Mouse (Mus musculus) testis, postnatal 10 days (tissue): ENCODE results near the gene Soat1.
"Not testable (repeated sequence)": the region's sequence is repeated elsewhere in the genome, so short reads cannot be mapped to it uniquely, and the experiment has no call there.

Experiments used
- DNase-seq: peaks from one replicate; pipeline ENCODE4 v3.0.0; 2021; ENCODE audit warnings: low spot score

The Soat1 gene

DNA sequence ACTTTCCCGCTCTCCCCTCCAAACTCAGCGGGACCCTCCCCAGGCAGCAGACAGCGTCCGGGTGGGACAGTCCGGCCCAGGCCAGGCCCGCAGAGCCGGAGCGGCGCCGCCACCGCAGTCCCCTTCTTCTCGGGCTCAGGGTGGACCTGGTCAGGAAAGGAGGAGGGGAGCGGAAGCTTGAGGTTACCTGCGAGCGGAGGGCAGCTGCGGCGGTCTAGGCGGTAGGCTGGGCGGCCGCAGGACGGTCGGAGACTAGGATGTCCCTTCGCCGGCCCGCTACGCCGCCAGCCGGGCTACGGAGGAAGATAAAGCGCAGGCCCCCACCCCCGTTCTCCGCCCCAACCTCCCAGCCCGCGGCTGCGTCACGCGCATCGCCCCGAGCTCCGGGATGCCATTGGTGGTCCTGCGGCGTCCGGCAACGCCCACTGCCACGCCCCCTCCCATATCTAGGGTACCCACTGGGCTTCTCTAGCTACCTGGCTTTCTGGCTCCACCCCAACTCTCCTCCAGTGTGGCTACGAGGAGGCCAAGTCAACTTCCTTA, at the start of gene Soat1:
Gene Soat1 (minus strand): TSS at position 371 of the 543 bp plus-strand sequence.
- DNase-seq: peak; percentile 93

DNA sequence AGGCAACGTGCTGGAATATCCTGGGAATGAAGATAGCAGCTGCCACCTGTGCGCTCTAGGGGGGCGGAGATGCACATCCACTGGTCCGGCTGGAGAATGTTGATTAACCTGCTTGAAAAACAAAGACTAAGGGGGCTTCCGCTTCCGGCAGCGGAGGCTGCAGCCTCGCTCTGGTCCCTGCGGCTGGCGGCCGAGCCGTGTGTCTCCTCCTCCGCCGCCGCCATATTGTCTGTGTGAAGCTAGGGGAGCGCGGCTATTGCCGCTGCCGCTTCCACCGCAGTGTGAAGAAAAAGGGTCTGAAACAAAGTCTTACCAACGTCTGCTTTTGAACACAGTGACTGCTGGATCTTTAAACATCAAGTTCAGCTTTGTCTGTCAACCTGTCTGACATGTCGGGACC, 49.7 kb upstream of the Soat1 start, which contains the start of gene Gm10031:
Gene Gm10031 (plus strand): TSS at position 171 of the 400 bp plus-strand sequence.
- not testable (repeated sequence) for DNase-seq

DNA sequence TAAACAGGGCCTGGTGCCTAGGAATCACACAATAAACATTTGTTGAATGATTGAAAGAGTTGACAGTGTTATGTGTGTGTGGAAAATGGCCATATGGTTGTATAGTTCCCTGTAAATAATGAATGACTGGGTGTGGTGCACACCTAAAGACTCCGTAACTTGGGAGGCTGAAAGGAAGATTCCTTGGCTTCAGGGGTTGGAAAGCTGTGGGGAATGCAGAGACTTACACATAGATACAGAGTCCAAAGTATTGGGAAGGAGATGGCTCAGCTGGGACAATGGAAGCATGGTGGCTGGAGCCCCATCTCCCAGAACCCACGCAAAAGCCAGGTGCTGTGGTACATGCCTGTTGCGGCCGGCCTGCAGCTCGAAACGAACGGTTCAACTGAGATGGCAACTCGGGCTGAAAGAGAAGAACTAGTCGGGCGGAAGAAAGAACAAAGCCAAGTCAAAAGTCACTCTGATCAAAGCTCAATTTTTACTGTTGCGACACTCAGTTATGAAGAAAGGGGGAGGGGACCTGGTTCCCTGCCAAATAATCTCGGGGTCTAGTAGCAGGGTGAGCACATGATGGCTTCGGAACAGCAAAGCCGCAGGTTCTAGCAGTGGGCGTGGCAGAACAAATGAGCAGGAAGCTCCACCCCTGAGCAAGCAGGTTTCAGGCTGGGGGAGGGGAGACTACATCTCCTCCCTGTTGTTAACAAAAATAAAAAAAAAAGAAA, 47.8 kb upstream of the Soat1 start:
- DNase-seq: no peak

DNA sequence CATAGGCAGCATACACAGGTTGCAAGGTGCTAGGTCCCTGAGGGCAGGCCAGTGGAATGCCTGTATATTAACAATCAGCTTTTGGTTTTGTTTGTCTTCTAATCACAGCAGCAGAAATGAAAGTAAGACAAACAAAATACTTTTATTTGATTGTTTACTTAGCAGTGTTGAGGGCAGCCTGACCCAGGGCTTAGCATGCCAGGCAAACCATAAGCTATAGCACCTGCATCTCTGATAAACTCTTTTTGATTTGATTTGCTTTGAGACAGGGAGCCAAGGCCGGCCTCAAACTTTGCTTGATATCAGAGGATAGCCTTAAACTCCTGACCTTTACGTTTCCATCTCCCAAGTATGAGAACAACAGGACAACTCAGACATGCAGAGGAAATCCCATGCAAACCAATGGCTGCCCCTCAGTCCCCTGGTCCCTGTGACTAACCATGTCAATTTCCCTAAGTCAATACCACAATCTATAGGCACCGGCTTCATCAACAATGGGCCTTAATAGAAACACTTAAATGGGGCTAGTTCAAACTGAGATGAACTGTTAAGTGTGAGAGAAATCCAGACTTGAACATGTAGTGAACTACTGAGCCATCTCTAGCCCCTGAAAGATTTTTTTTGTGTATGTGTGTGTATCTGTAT, 46.1 kb upstream of the Soat1 start:
- no peak for DNase-seq

- DNase-seq: no peak
These were observed 33.6 kb upstream of the Soat1 start for GRCm38 (mm10) chr1:156507753-156508152.

GRCm38 (mm10) chr1:156505901-156506300, 31.8 kb upstream of the Soat1 start:
- DNase-seq: no peak

GRCm38 (mm10) chr1:156504945-156505523, 30.9 kb upstream of the Soat1 start:
- DNase-seq: no peak

DNA sequence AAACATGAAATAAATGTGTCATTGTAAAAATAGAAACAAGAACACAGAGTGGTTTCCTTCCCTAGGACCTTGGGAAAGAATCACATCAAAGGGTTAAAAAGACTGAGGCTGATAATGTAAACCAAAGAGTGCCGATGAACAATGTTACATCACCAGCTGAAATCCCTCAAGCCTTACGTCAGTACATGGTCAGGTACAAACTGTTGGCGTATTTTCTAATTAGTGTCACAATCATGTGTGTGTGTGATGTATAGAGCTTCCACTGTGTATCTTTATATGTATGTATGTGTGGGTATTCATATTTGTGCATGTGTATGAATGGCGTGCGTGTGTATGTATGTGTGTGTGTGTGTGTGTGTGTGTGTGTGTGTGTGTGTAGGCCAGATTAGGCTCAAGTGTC, 22.8 kb upstream of the Soat1 start:
- DNase-seq: no peak

DNA sequence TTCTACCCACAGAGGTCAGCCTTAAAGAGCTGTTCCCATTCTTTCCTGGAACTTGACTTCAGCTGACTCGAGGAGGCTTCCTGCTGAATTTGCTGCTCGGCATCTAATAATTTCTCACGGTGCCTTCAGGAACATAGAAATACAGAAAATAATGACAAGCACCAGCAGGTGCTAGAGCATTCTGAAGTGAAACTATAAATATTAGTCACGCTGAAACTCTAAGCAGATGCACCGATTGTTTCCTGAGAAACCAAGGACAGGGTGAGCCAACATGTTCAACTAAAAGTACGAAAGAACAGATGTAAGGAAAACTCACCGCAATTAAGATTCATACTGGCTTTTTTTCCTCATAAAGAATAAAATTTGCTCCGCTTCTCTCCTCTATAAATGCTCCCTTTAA, 20.9 kb upstream of the Soat1 start:
- no peak for DNase-seq

- no peak for DNase-seq
These were observed 17.2 kb upstream of the Soat1 start for GRCm38 (mm10) chr1:156491226-156491796.

DNA sequence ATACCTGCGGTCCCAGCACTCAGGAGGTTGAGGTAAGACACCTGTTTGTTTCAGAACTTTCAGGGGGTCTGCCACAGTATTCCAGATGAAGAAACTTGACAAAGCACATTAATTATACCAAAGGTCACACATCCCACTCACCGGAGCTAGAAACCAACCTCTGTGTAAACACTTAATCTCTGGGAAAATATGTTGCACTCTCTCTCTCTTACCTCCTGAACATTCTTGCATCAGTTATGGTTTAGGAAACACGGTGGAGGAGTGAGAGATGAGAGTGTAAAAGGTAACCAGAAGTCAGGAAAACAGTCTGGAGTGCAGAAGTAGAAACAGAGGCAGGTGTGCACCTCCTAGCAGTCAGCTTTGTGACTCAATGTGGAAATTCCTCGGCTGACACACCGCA, 13.9 kb upstream of the Soat1 start:
- no peak for DNase-seq

DNA sequence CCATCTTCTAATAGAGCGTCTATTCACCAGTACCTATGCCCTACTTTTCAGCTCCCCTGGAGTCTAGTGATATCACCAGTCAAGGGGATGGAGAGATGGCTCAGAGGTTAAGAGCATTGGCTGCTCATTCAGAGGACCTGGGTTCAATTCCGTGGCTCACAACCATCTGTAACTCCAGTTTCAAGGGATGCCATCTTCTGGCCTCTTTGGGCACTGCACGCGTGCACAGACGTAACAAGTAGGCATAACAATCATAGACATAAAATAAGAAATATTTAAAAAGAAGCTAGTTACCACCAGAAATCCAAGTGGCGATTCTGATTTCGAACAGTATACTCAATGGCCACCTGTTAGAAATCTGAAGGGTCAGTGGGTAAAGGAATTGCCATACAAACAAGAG, 13.4 kb upstream of the Soat1 start:
- no peak for DNase-seq

GRCm38 (mm10) chr1:156481826-156482225, 7.7 kb upstream of the Soat1 start:
- no peak for DNase-seq

DNA sequence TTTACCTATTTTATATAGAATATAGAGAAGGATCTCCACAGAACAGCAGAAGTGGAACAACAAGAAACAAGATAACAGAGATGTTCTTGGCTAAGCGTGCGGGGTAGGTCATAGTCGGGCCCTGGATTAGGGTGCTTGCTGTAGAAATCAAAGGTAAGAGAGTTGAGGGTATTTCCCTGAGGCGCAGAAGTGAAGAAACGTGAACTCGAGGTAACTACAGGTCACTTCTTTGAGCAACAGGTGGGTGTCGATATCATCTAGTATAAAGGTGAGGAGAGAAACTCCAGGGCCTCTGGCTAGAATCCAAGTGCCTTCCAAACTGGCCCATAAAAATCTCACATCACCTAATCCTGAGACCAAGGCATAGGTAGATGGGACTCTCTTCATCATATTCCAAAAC, 2.4 kb upstream of the Soat1 start:
- no peak for DNase-seq

- no peak for DNase-seq
These were observed 1.9 kb upstream of the Soat1 start for GRCm38 (mm10) chr1:156476016-156476415.

DNA sequence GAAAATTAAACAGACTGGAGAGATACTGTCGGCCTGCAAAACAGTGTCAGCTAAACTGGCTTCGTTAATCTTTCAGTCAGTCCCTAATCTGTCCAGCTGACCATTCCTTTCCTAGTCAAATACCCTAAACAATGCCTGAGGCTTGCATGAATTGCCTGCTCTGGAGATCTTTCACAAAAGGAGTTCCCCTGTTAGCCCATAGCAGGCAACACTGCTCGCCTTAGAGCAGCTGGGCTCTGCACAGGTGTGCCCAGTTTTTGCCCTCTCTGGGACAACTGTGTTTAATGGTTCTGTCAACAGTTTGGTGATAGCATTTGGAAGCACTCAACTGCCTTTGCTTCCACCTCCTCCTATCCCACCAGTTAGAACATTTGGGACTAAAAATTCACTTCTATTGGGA, 723 bp upstream of the Soat1 start:
- no peak for DNase-seq

- DNase-seq: peak; percentile 53
These were observed 1.1 kb downstream of the Soat1 start for GRCm38 (mm10) chr1:156473003-156473402.

- no peak for DNase-seq
These were observed 2.2 kb downstream of the Soat1 start for GRCm38 (mm10) chr1:156471955-156472354.

DNA sequence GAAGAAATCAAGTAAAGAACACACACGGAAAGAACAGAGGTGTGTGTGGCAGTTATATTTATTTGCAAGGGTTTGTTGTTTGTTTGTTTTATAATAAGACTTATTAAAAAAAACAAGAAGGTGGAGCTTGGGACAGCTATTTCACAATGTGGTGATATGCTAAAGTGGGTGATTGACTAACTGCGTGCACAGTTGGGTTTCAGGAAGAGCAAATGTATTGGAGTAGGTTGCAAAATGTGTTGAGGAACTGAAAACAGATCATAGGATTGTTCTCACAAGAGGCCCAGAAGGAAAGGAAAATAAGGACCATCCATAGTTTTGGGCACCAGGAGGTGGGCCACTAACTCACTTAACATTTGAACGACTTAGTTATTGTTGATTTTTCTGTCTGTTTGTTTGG, 3.1 kb downstream of the Soat1 start:
- no peak for DNase-seq

DNA sequence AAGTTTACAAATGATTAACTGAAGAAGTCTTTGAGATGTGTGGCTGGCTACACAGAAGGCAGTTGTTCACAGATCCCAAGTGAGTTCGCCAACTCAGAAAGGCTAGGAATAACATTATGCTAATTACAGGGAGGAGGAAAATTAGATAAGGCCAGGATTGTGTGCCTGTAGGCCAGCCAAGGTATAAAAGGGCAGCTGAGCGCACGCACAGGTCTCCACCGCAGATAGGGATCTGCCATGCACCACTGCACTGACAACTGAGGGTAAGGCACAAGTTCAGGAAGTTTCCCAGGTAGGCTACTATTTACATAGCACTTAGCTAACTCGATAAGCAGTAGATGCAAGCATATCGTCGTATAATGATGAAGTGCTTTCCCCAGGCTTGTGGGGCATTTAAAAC, 3.6 kb downstream of the Soat1 start:
- DNase-seq: no peak

- DNase-seq: no peak
These were observed 5.6 kb downstream of the Soat1 start for GRCm38 (mm10) chr1:156468576-156468975.

DNA sequence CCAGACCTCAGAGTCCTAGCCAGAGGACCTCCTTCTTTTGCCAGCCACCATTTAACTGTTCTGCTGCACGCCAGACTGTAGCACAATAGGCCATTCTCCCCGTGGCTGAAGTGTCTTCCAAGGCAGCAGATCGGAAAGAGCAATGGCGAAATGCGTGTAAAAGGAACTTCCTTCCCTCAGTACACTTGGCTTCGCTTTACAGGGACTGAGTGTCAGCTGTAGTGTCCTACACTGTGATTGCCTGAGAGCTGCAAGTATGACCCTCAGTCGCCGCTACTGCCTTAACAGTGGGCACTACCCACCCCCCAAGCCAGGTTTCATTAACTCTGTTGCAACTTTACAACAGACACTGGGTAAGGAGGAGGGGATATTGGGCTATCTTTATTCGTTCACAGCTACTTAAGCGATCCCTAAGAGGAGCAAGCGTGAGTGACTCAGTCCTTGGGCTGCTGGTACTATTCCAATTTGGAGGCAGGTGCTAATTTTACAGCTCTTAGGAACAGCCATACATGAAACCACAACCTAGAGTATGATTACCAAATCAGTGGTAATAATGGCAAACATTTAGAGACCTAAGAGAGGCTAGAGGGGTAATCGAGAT, 6.4 kb downstream of the Soat1 start:
- DNase-seq: no peak
